Mouse (Mus musculus) hindbrain, embryonic 10.5 days (tissue): ENCODE data around the gene Ddx55. TPM values are rescaled to one million over a fixed set of nuclear protein-coding genes. Genes with fewer than 3 reads are reported as not detected.
"Not testable (repeated sequence)": the region's sequence is repeated elsewhere in the genome, so short reads cannot be mapped to it uniquely, and the experiment has no call there.

Experiments
- DNase-seq: peaks from one replicate; pipeline ENCODE4 v3.0.0-alpha.2; 2017; ENCODE audit warnings: low spot score
- H3K27ac ChIP-seq: fragments of 300-500 bp; sonication (generic); 2 replicates; pipeline ENCODE4 v1.5.1; 2016; ENCODE audit warnings: mild to moderate bottlenecking, moderate library complexity
- H3K27me3 ChIP-seq: fragments of 300-500 bp; sonication (generic); 2 replicates; pipeline ENCODE4 v1.6.1; 2016; ENCODE audit warnings: mild to moderate bottlenecking; ENCODE audit not compliant: poor library complexity, insufficient read depth, severe bottlenecking
- H3K36me3 ChIP-seq: fragments of 300-500 bp; sonication (generic); 2 replicates; pipeline ENCODE4 v1.6.1; 2016; ENCODE audit warnings: mild to moderate bottlenecking, moderate library complexity
- H3K4me1 ChIP-seq: fragments of 300-500 bp; sonication (generic); replicated peaks from 2 replicates; pipeline ENCODE4 v1.6.1; 2016; ENCODE audit warnings: mild to moderate bottlenecking
- H3K4me3 ChIP-seq: fragments of 300-500 bp; sonication (generic); 2 replicates; pipeline ENCODE4 v1.5.1; 2016; ENCODE audit warnings: mild to moderate bottlenecking, moderate library complexity
- H3K9me3 ChIP-seq: fragments of 300-500 bp; sonication (generic); 2 replicates; pipeline ENCODE4 v1.6.1; 2016; ENCODE audit warnings: mild to moderate bottlenecking, moderate library complexity
- WGBS: fragments of 180-500 bp; shearing (Covaris S2); methylation state at CpG from one replicate; pipeline ENCODE4 v1.1.7; 2016; 5-methylcytosine and 5-hydroxymethylcytosine counted together
- polyA plus RNA-seq: library from polyadenylated mRNA; unstranded; fragments of >200 nt; fragmentation: Nextera tagmentation; extraction: Ambion mirVana; gene quantifications from 2 replicates; pipeline ENCODE4 v1.2.1, GENCODE M21; 2016

Ddx55 gene
- polyA plus RNA-seq, 1 experiment from 2014 or later = 19.2 TPM

DNA sequence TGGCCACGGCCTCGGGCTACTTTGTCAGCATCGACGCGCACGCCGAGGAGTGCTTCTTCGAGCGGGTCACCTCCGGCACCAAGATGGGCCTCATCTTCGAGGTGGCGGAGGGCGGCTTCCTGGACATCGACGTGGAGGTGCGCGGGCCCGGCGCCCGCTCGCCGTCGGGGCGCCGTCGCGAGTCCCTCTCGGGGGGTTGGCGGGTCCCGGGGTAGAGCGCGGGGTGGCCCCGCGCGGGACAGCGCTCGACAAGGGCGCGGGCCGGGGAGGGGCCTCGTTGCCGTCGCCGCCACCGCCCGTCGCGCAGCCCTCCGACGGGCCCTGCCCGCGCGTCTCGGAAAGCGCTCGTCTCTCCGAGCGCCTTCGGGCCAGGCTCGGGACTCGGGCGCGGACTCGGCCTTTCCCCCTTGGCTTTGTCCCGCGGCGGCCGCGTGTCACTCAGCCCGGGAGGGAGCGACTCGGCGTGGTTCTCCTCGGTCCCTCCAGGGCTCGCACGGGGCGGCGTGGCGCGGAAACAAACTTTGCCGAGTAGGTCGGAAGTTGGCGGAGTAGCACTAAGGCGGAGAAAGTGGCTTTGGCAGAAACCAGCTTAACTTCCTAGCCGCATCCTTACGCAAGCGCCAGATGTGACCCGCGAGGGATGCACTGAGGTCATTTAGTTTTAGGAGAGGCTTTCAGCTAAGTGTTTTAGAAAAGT is 11.6 kb upstream of the Ddx55 start:
- Histone ChIP-seq H3K4me1 (peaks cover 22% of the 10 kb centered on the region), H3K27me3 (no peaks in the 10 kb centered on the region), H3K9me3 (no peaks in the 10 kb centered on the region), H3K36me3 (peaks cover 39% of the 10 kb centered on the region), H3K4me3 (peak overlapping the region; percentile 95), H3K27ac (peak overlapping the region; percentile 91)
- peak; percentile 57 for DNase-seq
- under 1% methylated on average over 83 of the region's 89 CpGs for WGBS

DNA sequence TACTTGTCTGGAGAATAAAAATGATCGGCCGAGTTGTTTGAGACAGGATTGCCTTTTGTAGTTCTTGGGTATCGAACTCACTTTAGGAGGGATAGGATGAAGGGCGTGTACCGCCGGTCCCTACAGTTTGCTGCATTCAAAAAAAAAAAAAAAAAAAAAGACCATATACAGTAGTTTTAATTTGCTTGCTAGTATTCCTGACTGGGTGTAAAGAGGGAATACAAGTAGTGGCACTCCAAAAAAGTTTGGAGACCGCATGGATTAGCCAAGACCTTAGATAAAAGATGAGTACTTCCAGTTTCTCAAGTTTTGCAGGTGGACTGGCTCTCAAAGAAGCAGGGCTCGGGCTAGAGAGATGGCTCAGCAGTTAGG is 11.1 kb upstream of the Ddx55 start:
- Histone ChIP-seq H3K4me1 (peaks cover 20% of the 10 kb centered on the region), H3K27ac (peak overlapping the region; percentile 91), H3K36me3 (peaks cover 44% of the 10 kb centered on the region), H3K4me3 (peak overlapping the region; percentile 95), H3K27me3 (no peaks in the 10 kb centered on the region), H3K9me3 (no peaks in the 10 kb centered on the region)
- DNase-seq = no peak
- 16% methylated on average over 8 of the region's 8 CpGs for WGBS

- H3K36me3 ChIP-seq = peaks cover 52% of the 10 kb centered on the region
Observed at GRCm38 (mm10) chr5:124550737-124551136, 1.9 kb upstream of the Ddx55 start.

DNA sequence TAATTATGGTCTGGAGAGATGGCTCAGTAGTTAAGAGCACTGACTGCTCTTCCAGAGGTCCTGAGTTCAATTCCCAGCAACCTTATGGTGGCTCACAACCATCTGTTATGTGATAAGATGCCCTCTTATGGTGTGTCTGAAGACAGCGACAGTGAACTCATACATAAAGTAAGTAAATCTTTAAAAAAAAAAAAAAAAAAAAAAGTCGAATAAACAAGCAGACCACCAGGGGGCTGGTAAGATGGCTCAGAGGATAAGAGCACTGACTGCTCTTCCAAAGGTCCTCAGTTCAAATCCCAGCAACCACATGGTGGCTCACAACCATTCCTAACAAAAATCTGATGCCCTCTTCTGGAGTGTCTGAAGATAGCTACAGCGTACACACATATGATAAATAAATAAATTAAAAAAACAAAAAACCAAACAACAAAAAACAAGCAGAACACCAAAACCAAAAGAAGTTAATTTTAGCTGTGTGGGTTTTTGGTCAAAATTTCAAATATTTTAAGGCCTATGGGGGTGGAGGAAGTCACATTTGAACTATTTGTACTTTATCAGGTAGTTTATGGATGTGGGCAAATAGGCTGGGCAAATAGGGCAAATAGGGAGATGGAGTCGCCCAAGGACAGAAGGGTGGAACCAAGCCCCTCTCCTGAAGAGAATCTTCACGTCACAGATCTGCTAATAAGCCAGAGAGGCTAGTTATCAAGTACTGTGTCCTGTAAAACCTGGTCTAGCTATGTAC is 1.1 kb upstream of the Ddx55 start:
- not testable (repeated sequence) for DNase-seq
- peaks cover 52% of the 10 kb centered on the region for H3K36me3 ChIP-seq

More at GRCm38 (mm10) chr5:124550737-124551136, 1.9 kb upstream of the Ddx55 start:
- H3K27me3 ChIP-seq, H3K4me3 ChIP-seq, H3K9me3 ChIP-seq, DNase-seq, H3K27ac ChIP-seq: not testable (repeated sequence)
- H3K4me1 ChIP-seq = peaks cover 17% of the 10 kb centered on the region
- WGBS = 88% methylated on average over 4 of the region's 4 CpGs

DNA sequence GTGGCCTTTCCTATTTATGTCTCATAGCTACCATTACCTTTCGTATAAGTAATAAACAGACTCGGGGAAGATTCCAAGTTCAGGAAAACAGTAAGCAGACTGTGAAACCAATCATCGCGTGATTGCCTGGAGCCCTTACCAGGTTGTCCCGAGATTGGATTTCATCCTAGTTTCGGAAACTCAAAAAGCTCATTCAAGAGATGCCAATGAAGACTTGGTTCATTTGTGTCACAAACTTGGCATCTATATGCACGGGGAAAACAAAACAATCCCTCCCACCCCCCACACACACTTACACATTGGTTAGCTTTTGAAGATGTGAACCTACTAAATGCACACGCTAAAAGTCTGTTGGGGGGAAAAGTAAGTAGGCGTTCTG is 581 bp upstream of the Ddx55 start:
- WGBS = 16% methylated on average over 9 of the region's 9 CpGs
- DNase-seq = no peak

More for the DNA sequence above, 1.1 kb upstream of the Ddx55 start:
- Histone ChIP-seq H3K27ac (peak overlapping the region; percentile 89), H3K4me1 (peaks cover 17% of the 10 kb centered on the region), H3K4me3 (peak overlapping the region; percentile 98)
- 43% methylated on average over 5 of the region's 5 CpGs for WGBS
- not testable (repeated sequence) for H3K9me3 ChIP-seq, H3K27me3 ChIP-seq

DNA sequence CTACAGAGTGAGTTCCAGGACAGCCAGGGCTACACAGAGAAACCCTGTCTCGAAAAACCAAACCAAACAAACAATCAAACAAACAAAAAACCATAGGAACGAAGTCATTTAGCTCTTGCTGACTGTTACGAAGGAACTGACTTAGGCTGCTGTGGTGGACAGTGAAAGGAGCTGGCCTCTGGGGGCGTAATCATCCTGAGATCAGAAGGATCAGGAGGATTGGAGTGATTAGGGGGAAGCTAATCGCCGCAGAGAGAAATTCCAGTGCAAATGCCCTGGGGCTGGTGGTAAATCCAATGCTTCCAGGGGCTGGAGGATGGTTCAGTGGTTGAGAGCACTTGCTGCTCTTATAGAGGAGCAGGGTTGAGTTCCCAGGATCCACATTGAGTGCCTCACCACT is 943 bp downstream of the Ddx55 start:
- peaks cover 17% of the 10 kb centered on the region for H3K4me1 ChIP-seq
- H3K27me3 ChIP-seq = no peaks in the 10 kb centered on the region
- H3K4me3 ChIP-seq = peak overlapping the region; percentile 98
- H3K27ac ChIP-seq = no peak overlapping the region
- DNase-seq = no peak
- H3K9me3 ChIP-seq = no peaks in the 10 kb centered on the region
- WGBS = 85% methylated on average over 6 of the region's 6 CpGs
- H3K36me3 ChIP-seq = peaks cover 52% of the 10 kb centered on the region

More for the DNA sequence above, 581 bp upstream of the Ddx55 start:
- Histone ChIP-seq H3K9me3 (no peaks in the 10 kb centered on the region), H3K27me3 (no peaks in the 10 kb centered on the region), H3K4me1 (peaks cover 17% of the 10 kb centered on the region), H3K36me3 (peaks cover 52% of the 10 kb centered on the region), H3K27ac (peak overlapping the region; percentile 89), H3K4me3 (peak overlapping the region; percentile 98)

DNA sequence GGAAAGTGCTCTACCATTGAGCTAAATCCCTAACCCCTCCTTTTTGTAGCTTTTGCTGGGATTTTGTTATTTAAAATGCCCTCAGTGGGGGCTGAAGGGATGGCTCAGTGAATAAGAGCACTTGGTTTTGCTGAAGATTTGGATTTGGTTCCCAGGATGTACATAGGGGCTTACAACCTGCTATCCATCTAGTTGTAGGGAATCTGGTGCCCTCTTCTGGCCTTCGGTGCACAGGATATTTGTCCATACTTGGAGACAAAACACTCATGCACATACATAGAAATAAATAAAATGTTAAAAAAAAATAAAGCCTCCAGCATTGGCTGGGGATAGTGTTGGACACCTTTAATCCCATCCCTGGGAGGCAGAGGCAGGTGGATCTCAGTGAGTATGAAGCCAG is 2.5 kb downstream of the Ddx55 start:
- H3K9me3 ChIP-seq = no peaks in the 10 kb centered on the region
- no peak for DNase-seq
- no peak overlapping the region for H3K27ac ChIP-seq
- peaks cover 17% of the 10 kb centered on the region for H3K4me1 ChIP-seq
- H3K36me3 ChIP-seq = peaks cover 64% of the 10 kb centered on the region
- H3K4me3 ChIP-seq = no peak overlapping the region
- no peaks in the 10 kb centered on the region for H3K27me3 ChIP-seq
- WGBS = 84% methylated on average over 1 of the region's 1 CpGs

DNA sequence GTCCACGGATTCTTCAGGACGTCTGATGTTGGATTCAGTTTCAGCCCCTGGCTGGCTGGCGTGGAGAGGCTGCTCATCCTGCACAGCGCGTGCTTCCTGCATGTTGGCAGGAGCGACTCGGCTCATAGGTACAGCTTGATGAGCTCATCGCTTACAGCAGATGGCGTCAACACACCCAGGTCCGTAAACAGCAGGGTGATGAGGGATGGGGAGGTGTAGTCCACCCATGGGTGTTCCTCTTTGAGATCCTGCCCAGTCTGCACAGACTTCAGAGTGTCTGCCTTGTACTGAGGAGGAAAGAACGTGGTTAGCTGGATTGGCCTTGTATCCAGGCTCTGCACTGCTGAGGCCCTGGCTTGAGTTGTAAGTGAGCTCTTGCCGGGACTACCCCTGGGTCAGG is 18.4 kb downstream of the Ddx55 start:
- Histone ChIP-seq H3K4me3 (no peak overlapping the region), H3K9me3 (no peaks in the 10 kb centered on the region), H3K27me3 (no peaks in the 10 kb centered on the region), H3K27ac (no peak overlapping the region), H3K36me3 (peaks cover 100% of the 10 kb centered on the region), H3K4me1 (no peaks in the 10 kb centered on the region)
- no peak for DNase-seq
- WGBS = 89% methylated on average over 12 of the region's 12 CpGs

DNA sequence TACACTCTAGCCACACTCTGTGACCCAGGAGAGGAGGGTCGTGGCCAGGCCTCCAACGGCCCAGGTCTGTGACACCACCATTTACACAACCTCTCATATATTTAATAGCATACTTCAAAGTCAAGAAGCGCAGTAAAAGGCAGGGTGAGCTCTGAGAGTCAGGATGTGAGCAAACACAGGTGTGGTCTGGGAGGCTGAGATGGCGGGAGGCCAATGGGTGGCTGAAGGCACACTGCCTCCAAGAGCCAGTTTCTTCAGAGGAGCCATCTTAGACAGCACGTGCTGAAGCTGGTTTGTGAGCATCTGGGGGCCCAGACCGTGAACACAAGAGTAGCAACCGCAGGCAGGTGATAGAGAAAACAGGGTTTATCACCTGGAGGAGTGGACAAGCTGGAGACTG is 22.8 kb downstream of the Ddx55 start:
- 92% methylated on average over 7 of the region's 7 CpGs for WGBS
- H3K9me3 ChIP-seq = no peaks in the 10 kb centered on the region
- H3K4me1 ChIP-seq = peaks cover 23% of the 10 kb centered on the region

DNA sequence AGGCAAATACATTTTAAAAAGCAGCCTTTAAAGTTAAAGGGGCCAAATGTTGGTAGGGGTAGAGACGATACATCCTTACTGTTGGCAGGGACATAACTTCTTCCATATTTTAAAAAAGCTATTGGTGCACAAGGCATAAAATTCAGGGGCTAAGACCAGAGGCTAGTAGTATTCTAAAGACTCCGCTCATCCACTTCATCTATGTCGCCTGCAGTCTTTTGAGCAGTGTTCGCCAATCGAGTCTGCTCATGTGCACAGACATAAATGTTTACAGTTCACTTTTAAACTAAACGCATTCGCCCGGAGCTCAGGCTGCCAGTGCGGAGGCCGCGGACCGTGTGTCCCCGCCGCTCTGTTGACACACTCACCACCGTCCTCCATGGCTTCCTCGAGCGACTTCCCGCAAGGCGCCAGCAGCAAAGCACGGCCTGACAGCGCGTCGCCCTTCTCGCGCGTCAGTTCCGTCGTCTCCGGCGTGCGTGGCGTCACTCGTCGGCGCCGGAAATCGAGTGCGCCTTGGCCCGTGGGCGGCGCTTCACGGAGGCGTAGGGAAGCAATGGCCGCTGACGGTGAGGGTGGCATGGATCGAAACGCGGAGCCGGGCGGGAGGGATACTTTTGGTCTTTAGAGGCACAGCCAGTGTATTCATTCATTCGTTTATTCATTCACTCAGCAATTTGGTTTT is 26.1 kb downstream of the Ddx55 start, which contains the start of the genes Eif2b1 and Gtf2h3:
Gene Eif2b1 (minus strand): TSS at position 499 of the 685 bp plus-strand sequence.
Gene Gtf2h3 (plus strand): TSS at position 508 of the 685 bp plus-strand sequence.
- Histone ChIP-seq H3K4me1 (peaks cover 27% of the 10 kb centered on the region), H3K9me3 (no peaks in the 10 kb centered on the region), H3K27ac (peak within 1 kb of the TSS; percentile 79), H3K36me3 (peaks cover 54% of the 10 kb centered on the region), H3K4me3 (peak within 1 kb of the TSS; percentile 86), H3K27me3 (no peaks in the 10 kb centered on the region)
- under 1% methylated on average over 51 of the region's 51 CpGs for WGBS
- DNase-seq = peak; percentile 93

More for the DNA sequence above, 22.8 kb downstream of the Ddx55 start:
- no peaks in the 10 kb centered on the region for H3K27me3 ChIP-seq
- H3K36me3 ChIP-seq = peaks cover 71% of the 10 kb centered on the region
- H3K4me3 ChIP-seq = no peak overlapping the region
- H3K27ac ChIP-seq = no peak overlapping the region
- DNase-seq = no peak

- Histone ChIP-seq H3K27me3 (no peaks in the 10 kb centered on the region), H3K36me3 (peaks cover 55% of the 10 kb centered on the region), H3K27ac (no peak overlapping the region), H3K4me3 (no peak overlapping the region), H3K9me3 (no peaks in the 10 kb centered on the region), H3K4me1 (peaks cover 24% of the 10 kb centered on the region)
- no peak for DNase-seq
- 93% methylated on average over 5 of the region's 5 CpGs for WGBS
Observed at GRCm38 (mm10) chr5:124582515-124582914, 29.9 kb downstream of the Ddx55 start.

DNA sequence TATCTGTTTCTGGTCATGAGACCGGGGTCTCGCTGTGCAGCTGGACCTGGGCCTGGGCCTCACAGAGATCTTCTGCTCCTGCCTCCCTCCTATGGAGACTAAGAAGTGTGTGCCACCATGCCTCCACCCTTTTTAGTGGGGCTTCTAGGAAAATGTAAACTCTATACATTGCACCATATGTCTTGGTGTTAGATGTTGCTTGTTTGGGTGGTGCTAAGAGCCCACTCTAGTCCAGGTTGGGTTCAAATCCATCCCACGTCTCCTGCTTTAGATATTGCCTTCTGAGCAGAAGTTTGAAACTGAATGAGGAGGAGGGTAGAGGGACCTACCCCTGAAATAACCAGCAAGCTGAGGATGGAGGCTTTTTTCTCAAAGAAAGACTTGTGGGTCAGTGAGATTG is 40.1 kb downstream of the Ddx55 start:
- no peaks in the 10 kb centered on the region for H3K27me3 ChIP-seq
- over 99% methylated on average over 3 of the region's 3 CpGs for WGBS
- peaks cover 91% of the 10 kb centered on the region for H3K36me3 ChIP-seq
- DNase-seq = no peak
- H3K4me1 ChIP-seq = no peaks in the 10 kb centered on the region
- H3K9me3 ChIP-seq = no peaks in the 10 kb centered on the region
- H3K4me3 ChIP-seq = no peak overlapping the region
- no peak overlapping the region for H3K27ac ChIP-seq
